Mouse (Mus musculus) urinary bladder, postnatal 36 days (tissue): Measurements from ENCODE around the gene Cers1.
A peak's percentile ranks its signal among the peaks of the same experiment; 100 is the strongest.

Experiments used
- DNase-seq, 2 experiments: peaks; one replicate each; pipeline ENCODE4 v3.0.0; 2022; ENCODE audit warnings: low spot score in 2 of 2, mixed read lengths in 1 of 2

The Cers1 gene

DNA sequence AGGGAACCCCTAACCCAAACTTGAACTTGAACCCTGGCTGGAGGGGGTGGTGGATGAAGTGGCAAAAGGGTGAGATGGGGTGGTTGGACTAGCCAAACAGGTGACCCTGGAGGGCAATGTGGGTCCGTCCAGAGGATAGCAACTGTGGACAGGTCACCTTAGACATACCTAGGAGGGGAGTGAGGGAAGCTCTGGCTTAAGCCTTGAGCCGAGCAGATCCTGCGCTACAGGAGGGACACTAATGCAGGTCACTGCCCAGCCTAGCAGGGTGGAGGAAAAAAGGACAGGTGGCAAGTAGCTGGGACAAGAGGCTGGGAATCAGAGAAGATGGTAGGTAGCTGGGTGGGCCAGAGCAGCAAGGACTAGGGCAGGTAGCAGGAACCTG, 36.4 kb downstream of the Cers1 start:
- no peak for DNase-seq

DNA sequence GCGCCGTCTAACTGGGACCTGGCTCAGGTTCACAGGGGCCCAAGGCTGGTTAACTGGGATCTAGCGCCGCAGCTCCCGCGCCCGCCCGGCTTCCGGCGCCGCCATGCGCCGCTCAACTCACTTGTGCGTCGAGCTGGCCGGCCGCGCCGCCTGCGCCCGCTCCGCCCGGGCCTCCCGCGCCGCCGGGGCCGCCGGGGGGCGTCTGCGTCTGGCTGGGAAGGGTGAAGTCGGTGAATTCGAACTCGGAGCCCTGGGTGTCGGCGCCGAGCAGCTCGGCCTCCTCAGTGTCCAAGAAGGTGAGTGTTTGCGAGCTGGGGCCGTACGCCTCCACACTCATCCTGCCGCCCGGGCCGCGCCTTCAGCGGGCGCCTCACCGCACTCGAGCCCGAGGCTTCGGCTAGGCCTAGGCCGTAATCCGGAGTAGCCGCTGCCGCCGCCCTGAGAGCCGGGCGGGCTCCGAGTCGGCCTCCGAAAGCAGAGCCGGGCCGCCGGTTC, 37.1 kb downstream of the Cers1 start:
- no peak for DNase-seq

DNA sequence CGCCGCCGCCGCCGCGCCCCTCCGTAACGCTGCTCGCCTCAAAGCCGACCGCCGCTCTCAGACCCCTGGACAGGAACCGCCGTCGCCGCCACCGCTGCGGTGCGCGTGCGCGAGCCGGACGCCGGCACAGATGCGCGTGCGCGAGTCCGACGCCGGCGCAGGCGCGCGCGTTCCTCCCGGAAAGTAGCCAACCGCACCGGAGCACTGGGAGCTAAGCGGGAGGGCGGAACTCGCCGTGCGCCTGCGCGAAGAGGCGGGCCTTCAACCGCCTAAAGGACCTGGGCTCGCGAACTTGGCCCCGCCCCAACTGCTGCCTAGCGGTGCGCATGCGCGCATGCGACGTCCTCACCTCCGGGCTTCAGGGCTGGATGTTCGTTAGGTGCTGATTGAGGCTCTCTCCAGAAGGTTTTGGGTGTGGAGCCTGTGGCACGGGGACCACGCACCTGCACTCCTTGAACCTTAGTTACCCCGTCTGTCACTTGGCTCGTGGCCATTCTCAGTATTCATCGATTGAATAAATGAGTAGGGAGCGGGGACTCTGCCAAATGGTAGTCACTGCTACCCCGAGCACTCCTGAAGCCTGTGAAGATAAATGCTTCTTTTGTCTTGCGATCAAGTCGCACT, 37.7 kb downstream of the Cers1 start, which contains the start of gene Upf1:
Gene Upf1 (minus strand): TSS at position 85 of the 624 bp plus-strand sequence.
- DNase-seq, result peak; percentile 98 to 99

DNA sequence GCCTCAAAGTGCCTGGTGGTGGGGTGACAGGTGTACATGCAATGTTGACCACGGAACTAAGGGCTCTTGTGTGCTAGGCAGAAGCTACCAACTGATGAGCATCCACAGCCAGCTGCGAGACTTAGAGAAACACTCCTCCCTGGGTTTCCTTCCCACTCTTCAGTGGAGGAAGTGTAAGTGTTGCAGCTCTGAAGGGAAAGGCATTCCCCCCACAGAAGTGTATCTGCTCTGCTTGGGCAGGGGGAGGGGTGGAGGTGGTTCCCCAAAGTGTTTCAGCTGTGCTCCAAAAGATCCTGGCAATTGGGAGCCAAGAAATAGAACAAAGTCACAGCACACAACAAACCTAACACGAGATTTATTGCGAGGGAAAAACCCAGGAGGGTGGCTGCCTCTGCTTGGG, 38.4 kb downstream of the Cers1 start:
- no peak for DNase-seq

GRCm38 (mm10) chr8:70356111-70356510, 40.5 kb downstream of the Cers1 start:
- no peak for DNase-seq

- no peak for DNase-seq
Observed at GRCm38 (mm10) chr8:70359411-70359810, 43.8 kb downstream of the Cers1 start.

- DNase-seq, result no peak
Observed at GRCm38 (mm10) chr8:70360769-70361168, 45.2 kb downstream of the Cers1 start.

DNA sequence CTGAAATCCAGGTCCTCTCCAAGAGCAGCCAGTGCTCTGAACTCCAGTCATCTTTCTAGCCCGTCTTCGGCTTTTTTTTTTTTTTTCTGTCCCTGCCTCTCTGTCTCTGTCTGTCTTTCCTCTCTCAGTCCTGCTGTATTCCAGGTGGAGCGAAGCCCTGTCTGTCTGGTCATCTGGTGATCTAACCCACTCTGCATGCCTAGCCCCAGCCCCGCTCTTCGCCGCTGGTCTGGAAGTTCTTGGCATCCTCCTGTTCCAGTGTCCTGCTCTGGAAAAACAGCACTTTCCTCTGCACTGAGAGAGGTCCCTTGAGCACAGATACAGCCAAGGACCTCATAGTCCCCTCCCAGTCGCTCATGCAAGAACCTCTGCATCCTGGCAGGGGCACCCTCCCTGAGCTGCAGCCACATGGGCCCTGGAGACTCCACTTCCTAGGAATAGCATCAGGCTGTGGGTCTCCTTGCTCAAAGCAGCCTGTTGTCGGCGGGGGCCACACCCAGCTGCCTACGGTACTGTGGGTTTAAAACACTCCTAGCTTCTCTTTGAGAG, 46.0 kb downstream of the Cers1 start:
- no peak for DNase-seq

DNA sequence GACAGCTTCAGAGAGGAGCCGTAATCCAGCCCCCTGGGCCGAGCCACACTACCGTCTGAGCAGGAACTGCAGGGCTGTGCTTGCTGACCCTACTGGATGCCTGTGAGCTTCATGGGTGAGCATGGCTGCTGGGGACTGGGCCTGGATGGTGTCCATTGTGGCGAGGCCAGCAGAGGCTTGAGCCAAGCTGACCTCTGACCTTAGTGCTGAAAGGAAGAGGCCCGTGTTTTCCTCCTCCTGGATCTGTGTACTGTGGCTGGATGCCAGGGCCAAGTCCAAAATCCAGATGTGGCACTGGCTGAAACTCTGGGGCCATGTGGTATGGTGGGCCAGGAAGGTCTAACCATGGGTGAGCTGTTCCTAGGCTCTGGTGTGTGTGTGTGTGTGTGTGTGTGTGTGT, 48.5 kb downstream of the Cers1 start:
- DNase-seq, result peak in 1 of 2 experiments; percentile 44

- DNase-seq, result no peak
Observed at GRCm38 (mm10) chr8:70366588-70366987, 51.0 kb downstream of the Cers1 start.

DNA sequence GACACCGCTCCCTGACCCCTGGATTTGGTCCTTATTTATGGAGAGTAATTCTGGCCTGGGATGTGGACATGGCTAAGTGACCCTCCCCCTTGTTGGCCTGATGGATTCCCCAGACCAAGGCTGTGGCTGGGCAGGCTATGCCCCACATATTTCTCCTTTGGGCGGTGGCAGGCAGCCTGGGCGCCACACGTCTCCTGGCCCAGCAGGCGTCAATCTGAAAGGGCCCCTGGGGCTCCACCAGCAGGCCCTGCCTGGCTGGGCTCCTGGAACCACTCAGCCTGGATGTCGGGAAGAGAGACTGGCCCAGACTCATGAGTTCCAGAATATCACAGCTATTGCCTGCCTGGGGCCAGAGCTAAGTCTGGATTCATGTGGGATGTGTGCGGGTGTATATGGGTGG, 54.9 kb downstream of the Cers1 start:
- no peak for DNase-seq

GRCm38 (mm10) chr8:70371951-70372350, 56.4 kb downstream of the Cers1 start:
- DNase-seq, result no peak

DNA sequence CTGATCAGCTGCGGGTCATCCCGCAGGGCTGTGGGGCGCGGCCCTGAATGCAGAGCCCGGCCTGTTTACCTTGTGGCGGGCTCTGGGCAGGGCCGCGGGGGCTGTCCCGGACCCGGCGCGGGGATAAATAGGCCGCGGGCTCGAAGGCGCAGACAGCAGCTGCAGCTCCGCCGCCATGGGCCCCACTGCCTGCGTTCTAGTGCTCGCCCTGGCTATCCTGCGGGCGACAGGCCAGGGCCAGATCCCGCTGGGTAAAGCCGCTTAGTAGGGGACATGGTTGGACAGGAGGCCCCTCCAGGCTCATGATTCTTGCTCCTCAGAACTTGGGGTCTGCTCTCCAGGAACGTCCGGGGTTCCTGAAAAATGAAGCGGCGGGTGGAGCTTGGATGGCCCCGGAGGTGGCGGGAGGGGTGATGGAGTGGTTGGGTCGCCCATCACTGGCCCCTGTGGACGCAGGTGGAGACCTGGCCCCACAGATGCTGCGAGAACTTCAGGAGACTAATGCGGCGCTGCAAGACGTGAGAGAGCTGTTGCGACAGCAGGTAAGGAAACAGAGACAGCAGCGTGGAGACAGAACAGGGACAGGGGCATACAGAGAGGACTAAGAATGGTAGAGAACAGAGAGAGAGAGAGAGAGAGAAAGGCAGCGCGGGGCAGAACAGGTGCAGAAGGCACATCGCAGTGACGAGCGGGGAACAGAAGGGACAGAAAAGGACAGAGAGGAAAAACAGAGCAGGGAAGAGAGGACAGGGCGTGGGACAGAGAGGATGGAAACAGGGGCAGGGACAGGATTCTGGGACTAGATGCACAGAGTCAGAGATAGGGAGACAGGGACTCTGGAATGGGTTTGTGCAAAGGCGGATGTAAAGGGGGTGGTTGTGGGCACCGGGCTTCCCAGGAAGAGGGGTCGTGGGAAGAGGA, 58.1 kb downstream of the Cers1 start, which contains the start of gene Comp:
Gene Comp (plus strand): TSS at position 162 of the 921 bp plus-strand sequence.
- no peak for DNase-seq

DNA sequence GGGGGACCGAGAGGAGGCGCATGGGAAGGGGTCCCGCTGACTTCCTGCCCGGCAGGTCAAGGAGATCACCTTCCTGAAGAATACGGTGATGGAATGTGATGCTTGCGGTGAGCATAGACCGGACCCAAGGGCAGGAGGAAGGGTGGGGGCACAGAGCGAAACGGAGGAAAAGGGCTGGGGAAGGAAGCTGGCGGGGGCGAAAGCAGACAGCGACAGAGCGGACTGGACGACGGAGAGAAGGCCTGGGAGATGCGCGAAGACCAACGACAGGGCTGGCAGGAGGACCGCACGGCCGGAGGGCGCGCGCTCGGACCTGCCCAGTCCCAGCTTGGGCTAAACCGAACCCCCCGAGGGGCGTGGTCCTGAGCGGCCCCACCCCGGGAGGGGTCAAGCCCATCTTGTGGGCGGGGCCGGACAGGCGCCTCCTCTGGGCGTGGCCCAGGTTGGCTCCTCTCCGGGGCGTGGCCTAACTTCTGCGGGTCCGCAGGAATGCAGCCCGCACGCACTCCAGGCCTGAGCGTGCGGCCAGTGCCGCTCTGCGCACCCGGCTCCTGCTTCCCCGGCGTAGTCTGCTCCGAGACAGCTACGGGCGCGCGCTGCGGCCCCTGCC, 58.8 kb downstream of the Cers1 start:
- DNase-seq, result peak; percentile 77 to 79

GRCm38 (mm10) chr8:70375212-70375859, 59.8 kb downstream of the Cers1 start:
- no peak for DNase-seq

GRCm38 (mm10) chr8:70376275-70376741, 60.7 kb downstream of the Cers1 start:
- no peak for DNase-seq

DNA sequence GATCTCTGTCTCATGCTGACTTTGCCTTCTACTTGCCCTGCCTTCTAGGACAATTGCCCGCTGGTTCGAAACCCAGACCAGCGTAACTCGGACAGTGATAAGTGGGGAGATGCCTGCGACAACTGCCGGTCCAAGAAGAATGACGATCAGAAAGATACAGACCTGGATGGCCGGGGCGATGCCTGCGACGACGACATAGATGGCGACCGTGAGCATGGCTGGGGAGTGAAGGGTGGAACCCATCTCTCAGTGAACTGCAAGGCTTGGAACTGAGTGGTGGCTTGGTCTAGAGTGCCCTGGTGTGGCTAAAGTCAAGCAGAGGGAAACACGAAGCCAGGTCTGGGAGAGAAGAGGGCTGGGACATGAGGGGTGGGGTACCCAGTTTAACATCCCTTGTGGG, 61.5 kb downstream of the Cers1 start:
- no peak for DNase-seq

- no peak for DNase-seq
Observed at GRCm38 (mm10) chr8:70380069-70380468, 64.5 kb downstream of the Cers1 start.
